Mouse (Mus musculus): Measurements from ENCODE around the gene Surf6. TPM values are rescaled to one million over a fixed set of nuclear protein-coding genes. Genes with fewer than 3 reads are reported as not detected.

The Surf6 gene
- total and polyA plus RNA-seq, 2 experiments, result 6.2 to 7.8 TPM

- 66% methylated on average over 1 of the region's 1 CpGs for WGBS
- DNase-seq (ENCODE audit: extremely low read depth, low read depth, low spot score), result no peak
- Histone ChIP-seq H3K27me3 (ENCODE audit: control insufficient read depth, insufficient read depth, low read length) (no peaks in the 10 kb centered on the region), H3K4me3 (ENCODE audit: insufficient read depth, low read depth, low read length) (no peak overlapping the region), H3K27ac (replicated peaks; ENCODE audit: insufficient read depth, low read depth, low read length) (no peak overlapping the region), H3K4me1 (ENCODE audit: control insufficient read depth, insufficient read depth, low read length) (peaks cover 6% of the 10 kb centered on the region), H3K36me3 (ENCODE audit: control insufficient read depth, insufficient read depth, low read length) (no peaks in the 10 kb centered on the region), H3K9ac (ENCODE audit: low read depth, low read length) (no peak overlapping the region), H3K79me2 (ENCODE audit: control insufficient read depth, insufficient read depth, low read length) (peaks cover 14% of the 10 kb centered on the region; the same call in 1 of the 2 replicates)
- no peak for TF ChIP-seq CTCF (IDR thresholded peaks at IDR 0.05; ENCODE audit: low read depth, low read length)
- TF ChIP-seq POLR2A (IDR thresholded peaks at IDR 0.05; ENCODE audit: extremely low read depth, insufficient read depth, low read length), result no peak
Measured at GRCm38 (mm10) chr2:26936425-26936824, 33.7 kb upstream of the Surf6 start.

- TF ChIP-seq CTCF (IDR thresholded peaks at IDR 0.05; ENCODE audit: low read depth, low read length) (no peak), POLR2A (IDR thresholded peaks at IDR 0.05; ENCODE audit: extremely low read depth, insufficient read depth, low read length) (no peak)
- no peak overlapping the region for H3K4me3 ChIP-seq (ENCODE audit: insufficient read depth, low read depth, low read length)
- WGBS, result 95% methylated on average over 2 of the region's 2 CpGs
Measured at GRCm38 (mm10) chr2:26935286-26935685, 32.6 kb upstream of the Surf6 start.

GRCm38 (mm10) chr2:26933304-26934055 is 30.8 kb upstream of the Surf6 start, which contains the start of the genes Surf4 and Stkld1:
Gene Surf4, minus strand, starts transcription at chr2:26933928.
Gene Stkld1, plus strand, starts transcription at chr2:26934047.
- peak within 1 kb of the TSS; percentile 100 for H3K9ac ChIP-seq (ENCODE audit: low read depth, low read length)
- 0 out of 2 replicates have a peak, but pooled peaks cover 2% of the 10 kb centered on the region for H3K36me3 ChIP-seq (ENCODE audit: control insufficient read depth, insufficient read depth, low read length)
- H3K79me2 ChIP-seq (ENCODE audit: control insufficient read depth, insufficient read depth, low read length), result peaks cover 37% of the 10 kb centered on the region
- no peaks in the 10 kb centered on the region for H3K27me3 ChIP-seq (ENCODE audit: control insufficient read depth, insufficient read depth, low read length)
- H3K27ac ChIP-seq (replicated peaks; ENCODE audit: insufficient read depth, low read depth, low read length), result peak within 1 kb of the TSS; percentile 89
- 1% methylated on average over 68 of the region's 70 CpGs for whole genome bisulfite sequencing
- peaks cover 30% of the 10 kb centered on the region for H3K4me1 ChIP-seq (ENCODE audit: control insufficient read depth, insufficient read depth, low read length)
- TF ChIP-seq POLR2A (IDR thresholded peaks at IDR 0.05; ENCODE audit: extremely low read depth, insufficient read depth, low read length), result peak; percentile 93
- no peak for TF ChIP-seq CTCF (IDR thresholded peaks at IDR 0.05; ENCODE audit: low read depth, low read length)
- peak within 1 kb of the TSS; percentile 98 for H3K4me3 ChIP-seq (ENCODE audit: insufficient read depth, low read depth, low read length)
- DNase-seq (ENCODE audit: extremely low read depth, low read depth, low spot score), result peak; percentile 96

More at GRCm38 (mm10) chr2:26935286-26935685, 32.6 kb upstream of the Surf6 start:
- Histone ChIP-seq H3K9ac (ENCODE audit: low read depth, low read length) (no peak overlapping the region), H3K4me1 (ENCODE audit: control insufficient read depth, insufficient read depth, low read length) (peaks cover 17% of the 10 kb centered on the region), H3K27me3 (ENCODE audit: control insufficient read depth, insufficient read depth, low read length) (no peaks in the 10 kb centered on the region), H3K27ac (replicated peaks; ENCODE audit: insufficient read depth, low read depth, low read length) (no peak overlapping the region), H3K79me2 (ENCODE audit: control insufficient read depth, insufficient read depth, low read length) (peaks cover 24% of the 10 kb centered on the region), H3K36me3 (ENCODE audit: control insufficient read depth, insufficient read depth, low read length) (0 out of 2 replicates have a peak, but pooled peaks cover 2% of the 10 kb centered on the region)
- no peak for DNase-seq (ENCODE audit: extremely low read depth, low read depth, low spot score)

- peaks cover 37% of the 10 kb centered on the region for H3K4me1 ChIP-seq (ENCODE audit: control insufficient read depth, insufficient read depth, low read length)
- peaks cover 43% of the 10 kb centered on the region for H3K79me2 ChIP-seq (ENCODE audit: control insufficient read depth, insufficient read depth, low read length)
- H3K36me3 ChIP-seq (ENCODE audit: control insufficient read depth, insufficient read depth, low read length), result 0 out of 2 replicates have a peak, but pooled peaks cover 2% of the 10 kb centered on the region
- DNase-seq (ENCODE audit: extremely low read depth, low read depth, low spot score), result peak; percentile 57
- H3K4me3 ChIP-seq (ENCODE audit: insufficient read depth, low read depth, low read length), result peak overlapping the region; percentile 98
- under 1% methylated on average over 49 of the region's 49 CpGs for WGBS
- peak overlapping the region; percentile 100 for H3K9ac ChIP-seq (ENCODE audit: low read depth, low read length)
- peak overlapping the region; percentile 89 for H3K27ac ChIP-seq (replicated peaks; ENCODE audit: insufficient read depth, low read depth, low read length)
- TF ChIP-seq CTCF (IDR thresholded peaks at IDR 0.05; ENCODE audit: low read depth, low read length) (no peak), POLR2A (IDR thresholded peaks at IDR 0.05; ENCODE audit: extremely low read depth, insufficient read depth, low read length) (no peak)
- no peaks in the 10 kb centered on the region for H3K27me3 ChIP-seq (ENCODE audit: control insufficient read depth, insufficient read depth, low read length)
Measured at GRCm38 (mm10) chr2:26932473-26933303, 30.0 kb upstream of the Surf6 start.

- Histone ChIP-seq H3K79me2 (ENCODE audit: control insufficient read depth, insufficient read depth, low read length) (peaks cover 51% of the 10 kb centered on the region), H3K36me3 (ENCODE audit: control insufficient read depth, insufficient read depth, low read length) (peaks cover 21% of the 10 kb centered on the region; the same call in 1 of the 2 replicates), H3K4me1 (ENCODE audit: control insufficient read depth, insufficient read depth, low read length) (peaks cover 40% of the 10 kb centered on the region), H3K27ac (replicated peaks; ENCODE audit: insufficient read depth, low read depth, low read length) (0 out of 2 replicates have a peak overlapping the region, but pooled peaks have one; percentile 15), H3K27me3 (ENCODE audit: control insufficient read depth, insufficient read depth, low read length) (no peaks in the 10 kb centered on the region), H3K9ac (ENCODE audit: low read depth, low read length) (no peak overlapping the region), H3K4me3 (ENCODE audit: insufficient read depth, low read depth, low read length) (no peak overlapping the region)
- DNase-seq (ENCODE audit: extremely low read depth, low read depth, low spot score), result peak; percentile 65
- WGBS, result 10% methylated on average over 1 of the region's 1 CpGs
- TF ChIP-seq POLR2A (IDR thresholded peaks at IDR 0.05; ENCODE audit: extremely low read depth, insufficient read depth, low read length), result no peak
- peak; percentile 42 for TF ChIP-seq CTCF (IDR thresholded peaks at IDR 0.05; ENCODE audit: low read depth, low read length)
Measured at GRCm38 (mm10) chr2:26930390-26930789, 27.7 kb upstream of the Surf6 start.

All from liver, adult 2 months (tissue).